Mouse (Mus musculus) hindbrain, embryonic 12.5 days (tissue): ENCODE results near the gene Cbx1. TPM values are rescaled to one million over a fixed set of nuclear protein-coding genes. Genes with fewer than 3 reads are reported as not detected.
A peak's percentile ranks its signal among the peaks of the same experiment; 100 is the strongest.

ENCODE experiments used
- ATAC-seq: fragments of 200-750 bp; cut with Nextera tagmentation; 2 replicates; pipeline ENCODE4 v1.8.0; 2017; ENCODE audit warnings: moderate TSS enrichment; ENCODE audit not compliant: low FRiP score
- H3K27ac ChIP-seq: fragments of 300-500 bp; sonication (generic); 2 replicates; pipeline ENCODE4 v1.5.1; 2016; ENCODE audit warnings: mild to moderate bottlenecking
- H3K27me3 ChIP-seq: fragments of 300-500 bp; sonication (generic); 2 replicates; pipeline ENCODE4 v1.6.1; 2016; ENCODE audit warnings: mild to moderate bottlenecking
- H3K36me3 ChIP-seq: fragments of 300-500 bp; sonication (generic); 2 replicates; pipeline ENCODE4 v1.6.1; 2016; ENCODE audit warnings: mild to moderate bottlenecking
- H3K4me1 ChIP-seq: fragments of 300-500 bp; sonication (generic); 2 replicates; pipeline ENCODE4 v1.6.1; 2016
- H3K4me2 ChIP-seq: fragments of 300-500 bp; sonication (generic); replicated peaks from 2 replicates; pipeline ENCODE4 v1.6.1; 2016; ENCODE audit warnings: mild to moderate bottlenecking
- H3K4me3 ChIP-seq: fragments of 300-500 bp; sonication (generic); 2 replicates; pipeline ENCODE4 v1.5.1; 2016; ENCODE audit warnings: mild to moderate bottlenecking
- H3K9ac ChIP-seq: fragments of 300-500 bp; sonication (generic); 2 replicates; pipeline ENCODE4 v1.6.1; 2016; ENCODE audit warnings: mild to moderate bottlenecking, moderate library complexity
- H3K9me3 ChIP-seq: fragments of 300-500 bp; sonication (generic); replicated peaks from 2 replicates; pipeline ENCODE4 v1.6.1; 2016; ENCODE audit warnings: mild to moderate bottlenecking
- WGBS: fragments of 180-500 bp; shearing (Covaris S2); methylation state at CpG from one replicate; pipeline ENCODE4 v1.1.7; 2016; 5-methylcytosine and 5-hydroxymethylcytosine counted together
- polyA plus RNA-seq: library from polyadenylated mRNA; unstranded; fragments of >200 nt; fragmentation: Nextera tagmentation; extraction: Ambion mirVana; gene quantifications from 2 replicates; pipeline ENCODE4 v1.2.1, GENCODE M21; 2016

Cbx1 gene
- polyA plus RNA-seq, result 136 TPM in 2 replicates

DNA sequence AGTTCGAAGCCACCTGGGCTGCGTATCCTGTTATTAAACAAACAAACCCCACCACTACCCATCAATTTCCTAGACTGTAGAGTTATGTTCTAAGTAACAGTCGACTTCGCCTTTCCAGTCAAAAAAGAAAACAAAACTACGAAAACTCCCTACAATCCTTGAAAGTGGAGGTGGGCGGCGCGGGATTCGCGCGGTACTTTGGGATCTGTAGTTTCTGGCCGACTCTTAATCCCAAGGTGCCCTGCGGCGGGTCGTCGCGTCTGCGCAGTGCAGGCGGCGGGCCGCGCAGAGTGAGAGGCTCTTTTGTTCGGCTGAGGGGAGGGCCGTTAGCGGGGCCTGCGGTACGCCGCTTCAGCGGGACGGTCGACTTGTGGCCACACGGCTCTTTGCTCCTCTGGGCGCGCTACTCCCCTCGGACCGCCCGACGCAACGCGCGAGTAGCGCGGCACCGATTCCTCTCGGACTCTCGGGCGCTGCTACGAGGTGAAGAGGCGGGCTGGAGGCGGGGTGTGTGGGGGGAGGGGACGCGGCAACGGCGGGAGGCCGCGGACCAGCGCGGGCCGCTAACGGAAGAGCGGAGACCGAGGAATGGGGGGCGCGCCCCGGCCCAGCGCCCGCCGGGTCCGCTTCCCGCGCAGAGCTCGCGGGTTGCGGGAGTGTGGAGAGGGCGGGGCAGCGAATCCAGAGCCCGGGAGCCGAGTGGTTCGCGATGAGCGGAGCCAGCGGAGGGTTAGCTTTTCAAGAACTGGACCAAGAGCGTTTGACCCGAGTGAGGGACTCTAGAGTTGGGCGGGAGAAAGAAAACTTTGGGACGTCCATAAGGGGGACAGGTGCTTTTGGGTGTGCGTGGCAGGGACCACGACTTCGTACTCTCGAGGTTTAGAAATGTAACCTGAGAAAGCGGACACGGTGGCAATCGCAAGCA is at the start of gene Cbx1:
Gene Cbx1, plus strand, starts transcription at position 257 of the 925 bp plus-strand sequence.
- peak; percentile 97 for ATAC-seq
- Histone ChIP-seq H3K9ac (peak within 1 kb of the TSS; percentile 91), H3K4me1 (peaks cover 33% of the 10 kb centered on the region)

DNA sequence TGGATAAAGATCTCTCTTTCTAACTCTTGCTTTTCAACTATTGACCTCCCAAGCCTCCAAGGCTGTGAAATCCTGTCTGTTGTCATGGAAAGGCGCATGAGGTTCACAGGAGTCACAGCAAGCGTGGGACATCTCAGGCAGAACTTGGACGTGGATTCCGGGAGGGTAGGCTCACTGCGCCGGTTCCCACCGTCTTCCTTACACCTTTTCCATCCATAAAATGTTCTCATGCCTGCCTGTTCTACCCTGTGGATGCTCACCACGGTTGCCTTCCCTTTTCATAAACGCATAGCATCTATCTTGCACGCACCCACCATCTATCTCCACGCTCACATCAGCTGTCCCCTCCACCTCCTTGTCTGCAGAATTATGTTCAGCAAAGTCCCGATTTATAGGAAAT is 48.1 kb upstream of the Cbx1 start:
- Histone ChIP-seq H3K4me2 (peak overlapping the region; percentile 29), H3K4me3 (no peak overlapping the region), H3K27me3 (peaks cover 9% of the 10 kb centered on the region; the same call in 1 of the 2 replicates), H3K4me1 (peaks cover 50% of the 10 kb centered on the region), H3K9me3 (no peaks in the 10 kb centered on the region), H3K27ac (peak overlapping the region; percentile 87), H3K36me3 (no peaks in the 10 kb centered on the region), H3K9ac (no peak overlapping the region)
- no peak for ATAC-seq
- WGBS, result 53% methylated on average over 12 of the region's 12 CpGs

More for the DNA sequence above, at the start of gene Cbx1:
- Histone ChIP-seq H3K4me2 (peak within 1 kb of the TSS; percentile 79), H3K4me3 (peak within 1 kb of the TSS; percentile 95), H3K27ac (peak within 1 kb of the TSS; percentile 98), H3K27me3 (no peaks in the 10 kb centered on the region), H3K36me3 (no peaks in the 10 kb centered on the region), H3K9me3 (no peaks in the 10 kb centered on the region)
- 1% methylated on average over 89 of the region's 93 CpGs for WGBS

DNA sequence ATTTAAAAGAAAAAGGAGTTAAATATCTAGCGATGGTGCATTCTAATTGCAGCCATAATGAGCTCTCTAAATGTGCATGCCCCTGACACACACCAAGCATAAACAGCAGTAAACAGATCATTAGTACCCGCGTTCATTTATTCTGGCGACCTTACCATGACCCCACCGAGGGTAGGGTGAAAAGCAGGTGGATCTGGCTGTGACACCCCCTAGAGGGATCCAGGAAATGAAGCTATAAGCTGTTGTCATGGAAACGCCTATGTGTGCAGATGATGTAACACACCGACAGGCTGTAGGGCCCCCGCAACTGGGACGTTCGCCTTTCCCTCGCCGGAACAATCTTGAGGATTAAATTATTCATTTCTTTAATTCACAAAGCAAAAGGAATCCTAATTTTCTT is 46.9 kb upstream of the Cbx1 start:
- 15% methylated on average over 12 of the region's 12 CpGs for WGBS
- Histone ChIP-seq H3K27me3 (0 out of 2 replicates have a peak, but pooled peaks cover 3% of the 10 kb centered on the region), H3K9me3 (no peaks in the 10 kb centered on the region), H3K4me1 (peaks cover 44% of the 10 kb centered on the region), H3K9ac (no peak overlapping the region), H3K27ac (peak overlapping the region; percentile 87), H3K4me3 (no peak overlapping the region), H3K4me2 (peak overlapping the region; percentile 33), H3K36me3 (no peaks in the 10 kb centered on the region)
- peak; percentile 77 for ATAC-seq

DNA sequence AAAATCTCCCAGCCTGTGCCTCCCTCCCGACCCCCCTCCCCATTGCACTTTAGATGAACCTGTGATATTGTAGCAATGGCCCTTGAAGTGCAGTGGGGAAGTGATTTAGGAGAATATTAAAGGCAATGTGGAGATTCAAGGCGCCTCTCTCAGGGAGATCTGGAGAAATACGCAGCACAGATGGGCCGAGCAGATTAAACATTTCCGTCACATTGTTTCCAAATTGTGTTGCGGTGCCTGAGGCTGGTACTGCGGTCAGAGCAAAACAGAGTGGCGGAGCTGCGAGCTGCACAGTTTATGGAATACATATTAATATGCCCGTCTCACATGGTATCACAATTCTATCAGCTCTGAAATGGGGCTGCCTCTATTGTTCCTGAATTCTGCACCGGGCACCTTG is 45.9 kb upstream of the Cbx1 start:
- peak; percentile 42 for ATAC-seq
- H3K9ac ChIP-seq, result no peak overlapping the region

DNA sequence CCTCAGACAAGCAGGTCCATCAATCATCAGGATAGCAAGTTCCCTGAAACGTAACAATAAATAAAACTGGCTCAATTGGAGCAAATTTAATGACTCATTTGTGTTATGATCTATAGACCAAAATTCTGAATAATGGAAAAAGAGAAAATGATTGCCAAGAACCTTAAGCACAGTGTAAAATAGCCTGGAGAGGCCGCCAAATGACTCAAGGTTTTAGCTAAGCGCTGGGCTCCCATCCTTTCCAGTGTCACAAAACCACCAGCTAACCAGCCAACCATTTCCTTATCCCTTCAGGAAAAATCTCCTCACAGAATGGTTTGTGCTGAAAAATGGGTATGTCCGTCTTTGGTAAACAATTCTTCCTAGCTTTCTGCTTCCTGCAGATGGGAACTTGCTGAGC is 45.0 kb upstream of the Cbx1 start:
- Histone ChIP-seq H3K4me3 (no peak overlapping the region), H3K36me3 (no peaks in the 10 kb centered on the region), H3K9ac (no peak overlapping the region), H3K4me1 (peaks cover 37% of the 10 kb centered on the region), H3K27ac (peak overlapping the region; percentile 87; the same call in 1 of the 2 replicates), H3K4me2 (no peak overlapping the region), H3K9me3 (no peaks in the 10 kb centered on the region), H3K27me3 (no peaks in the 10 kb centered on the region)
- no peak for ATAC-seq
- WGBS, result 76% methylated on average over 4 of the region's 4 CpGs

More for the DNA sequence above, 45.9 kb upstream of the Cbx1 start:
- Histone ChIP-seq H3K36me3 (no peaks in the 10 kb centered on the region), H3K27ac (peak overlapping the region; percentile 87), H3K4me1 (peaks cover 42% of the 10 kb centered on the region), H3K4me3 (no peak overlapping the region), H3K9me3 (no peaks in the 10 kb centered on the region), H3K27me3 (no peaks in the 10 kb centered on the region), H3K4me2 (peak overlapping the region; percentile 17; the same call in 1 of the 2 replicates)
- 55% methylated on average over 11 of the region's 11 CpGs for WGBS

DNA sequence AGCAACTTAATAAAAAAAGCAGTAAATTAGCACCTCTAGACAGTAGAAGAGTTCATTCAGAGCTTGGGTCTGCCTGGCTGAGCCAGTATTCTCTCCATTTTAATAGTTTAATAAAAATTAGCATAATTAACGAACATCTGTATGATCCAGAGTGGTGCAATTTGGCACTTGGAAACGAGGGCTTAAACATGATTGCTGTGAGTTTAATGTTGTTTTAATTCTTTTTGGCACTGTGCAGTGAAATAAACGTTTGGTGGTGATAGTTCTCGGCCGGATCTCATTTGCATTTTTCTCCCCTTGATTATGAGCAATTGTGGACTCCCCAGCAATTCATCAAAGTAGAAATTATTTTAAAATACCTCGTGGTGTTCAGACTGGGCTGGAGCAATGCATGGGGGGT is 42.3 kb upstream of the Cbx1 start:
- Histone ChIP-seq H3K27ac (no peak overlapping the region), H3K27me3 (no peaks in the 10 kb centered on the region), H3K4me2 (no peak overlapping the region), H3K9ac (no peak overlapping the region), H3K4me3 (no peak overlapping the region), H3K9me3 (no peaks in the 10 kb centered on the region), H3K4me1 (peaks cover 20% of the 10 kb centered on the region), H3K36me3 (no peaks in the 10 kb centered on the region)
- 67% methylated on average over 6 of the region's 6 CpGs for WGBS
- no peak for ATAC-seq

DNA sequence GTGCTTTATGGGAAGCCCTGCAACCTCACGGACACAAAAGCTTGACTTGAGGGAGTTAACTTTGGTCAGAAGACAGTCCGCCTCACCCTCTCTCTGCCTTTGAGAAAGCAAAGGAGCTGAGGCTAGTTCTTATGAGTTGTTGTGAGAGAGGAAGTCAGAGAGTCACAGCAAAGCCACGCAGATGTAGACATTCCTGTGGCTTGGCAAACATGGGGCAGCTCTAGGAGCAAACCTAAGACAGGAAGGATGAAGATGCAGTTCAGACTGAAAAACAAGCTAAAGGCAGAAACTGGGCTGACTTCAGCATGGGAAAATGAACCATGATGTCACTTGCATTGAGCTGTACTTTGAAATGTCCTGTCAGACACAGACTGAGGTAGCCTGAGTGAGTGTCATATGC is 41.4 kb upstream of the Cbx1 start:
- H3K4me3 ChIP-seq, result no peak overlapping the region
- H3K9me3 ChIP-seq, result no peaks in the 10 kb centered on the region
- no peaks in the 10 kb centered on the region for H3K36me3 ChIP-seq
- H3K9ac ChIP-seq, result no peak overlapping the region
- no peaks in the 10 kb centered on the region for H3K27me3 ChIP-seq
- H3K27ac ChIP-seq, result no peak overlapping the region
- 51% methylated on average over 3 of the region's 3 CpGs for WGBS
- no peak for ATAC-seq
- no peak overlapping the region for H3K4me2 ChIP-seq
- peaks cover 10% of the 10 kb centered on the region for H3K4me1 ChIP-seq

DNA sequence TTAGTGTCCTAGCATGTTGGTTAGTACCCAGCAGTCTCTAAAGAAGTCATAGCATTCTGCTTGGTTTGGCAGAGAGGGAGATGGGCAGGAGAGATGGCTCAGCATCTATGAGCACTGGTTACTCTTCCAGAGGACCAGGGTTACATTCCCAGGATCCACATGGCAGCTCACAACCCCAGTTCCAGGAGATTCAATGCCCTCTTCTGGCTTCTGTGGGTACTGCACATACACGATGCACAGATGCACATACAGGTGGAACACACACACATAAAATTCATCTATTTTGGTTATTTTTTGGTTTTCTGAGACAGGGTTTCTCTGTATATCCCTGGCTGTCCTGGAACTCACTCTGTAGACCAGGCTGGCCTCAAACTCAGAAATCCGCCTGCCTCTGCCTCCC is 33.6 kb upstream of the Cbx1 start:
- H3K27me3 ChIP-seq, result no peaks in the 10 kb centered on the region
- H3K36me3 ChIP-seq, result no peaks in the 10 kb centered on the region
- H3K27ac ChIP-seq, result no peak overlapping the region
- 0 out of 2 replicates have a peak, but pooled peaks cover 4% of the 10 kb centered on the region for H3K9me3 ChIP-seq
- WGBS, result 95% methylated on average over 2 of the region's 2 CpGs
- no peak overlapping the region for H3K9ac ChIP-seq
- H3K4me3 ChIP-seq, result no peak overlapping the region
- H3K4me1 ChIP-seq, result no peaks in the 10 kb centered on the region
- no peak overlapping the region for H3K4me2 ChIP-seq
- ATAC-seq, result no peak

DNA sequence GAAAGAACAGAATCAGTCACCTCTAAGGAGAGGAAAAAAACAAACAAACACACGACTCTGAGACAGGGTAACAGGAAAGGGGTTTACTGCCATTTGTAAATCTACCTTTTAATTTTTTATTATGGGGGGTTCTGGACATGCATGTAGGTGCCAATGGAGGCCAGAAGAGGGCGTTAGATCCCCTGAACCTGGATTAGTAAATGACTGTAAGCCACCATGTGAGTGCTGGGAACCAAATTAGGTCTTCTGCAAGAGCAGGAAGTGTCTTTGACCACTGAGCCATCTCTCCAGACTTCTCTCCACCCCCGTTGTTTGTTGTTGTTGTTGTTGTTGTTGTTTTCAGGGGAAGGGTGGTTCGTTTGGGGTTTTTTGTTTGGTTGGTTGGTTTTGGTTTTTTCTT is 31.5 kb upstream of the Cbx1 start:
- WGBS, result 54% methylated on average over 4 of the region's 4 CpGs
- 0 out of 2 replicates have a peak, but pooled peaks cover 4% of the 10 kb centered on the region for H3K9me3 ChIP-seq
- no peak overlapping the region for H3K4me3 ChIP-seq
- no peaks in the 10 kb centered on the region for H3K36me3 ChIP-seq
- no peak overlapping the region for H3K9ac ChIP-seq
- no peak for ATAC-seq
- no peak overlapping the region for H3K27ac ChIP-seq
- H3K4me1 ChIP-seq, result no peaks in the 10 kb centered on the region
- no peak overlapping the region for H3K4me2 ChIP-seq
- H3K27me3 ChIP-seq, result no peaks in the 10 kb centered on the region

DNA sequence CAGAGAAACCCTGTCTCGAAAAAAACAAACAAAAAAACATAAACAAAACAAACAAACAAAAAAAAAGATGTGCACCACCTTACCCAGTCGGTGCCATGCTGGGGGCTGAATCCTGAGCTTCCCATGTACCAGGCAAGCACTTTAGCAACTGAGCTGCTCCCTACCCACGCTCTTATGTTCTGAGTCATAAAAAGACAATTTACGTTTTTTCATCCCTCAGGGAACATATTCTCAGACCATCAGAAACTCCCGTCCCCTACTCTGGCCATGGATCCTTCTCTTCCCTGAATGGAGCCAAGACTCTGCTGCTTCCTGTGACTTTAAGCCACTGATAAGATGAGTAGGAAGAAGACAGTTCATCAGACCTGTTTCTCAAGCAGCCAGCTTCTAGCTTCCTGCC is 30.5 kb upstream of the Cbx1 start:
- 76% methylated on average over 5 of the region's 5 CpGs for WGBS
- H3K4me3 ChIP-seq, result no peak overlapping the region
- peaks cover 5% of the 10 kb centered on the region; the same call in 1 of the 2 replicates for H3K4me1 ChIP-seq
- 0 out of 2 replicates have a peak, but pooled peaks cover 4% of the 10 kb centered on the region for H3K9me3 ChIP-seq
- H3K9ac ChIP-seq, result no peak overlapping the region
- no peak overlapping the region for H3K27ac ChIP-seq
- no peak for ATAC-seq
- H3K27me3 ChIP-seq, result no peaks in the 10 kb centered on the region
- no peaks in the 10 kb centered on the region for H3K36me3 ChIP-seq
- H3K4me2 ChIP-seq, result no peak overlapping the region

DNA sequence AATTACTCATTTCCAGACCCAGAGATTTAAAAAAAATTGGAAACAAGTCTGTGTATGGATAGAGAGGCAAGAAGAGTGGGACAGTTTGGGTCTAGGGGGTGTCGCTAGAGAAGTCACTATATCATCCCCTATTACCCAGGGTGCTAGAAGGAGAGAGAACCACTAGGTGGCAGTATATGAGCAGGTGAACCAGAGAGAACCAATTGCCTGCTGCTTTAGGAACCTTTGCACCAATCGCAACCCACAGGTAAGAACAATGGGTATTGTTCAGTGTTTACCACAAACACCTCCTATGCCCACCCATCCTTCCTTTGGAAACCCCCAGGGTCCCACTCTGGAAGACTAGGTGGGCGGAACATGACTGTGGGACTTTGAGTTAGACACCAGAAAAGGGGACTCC is 28.9 kb upstream of the Cbx1 start:
- no peak for ATAC-seq
- WGBS, result 41% methylated on average over 3 of the region's 3 CpGs
- H3K9me3 ChIP-seq, result 0 out of 2 replicates have a peak, but pooled peaks cover 1% of the 10 kb centered on the region
- H3K9ac ChIP-seq, result no peak overlapping the region
- H3K27ac ChIP-seq, result no peak overlapping the region
- no peaks in the 10 kb centered on the region for H3K27me3 ChIP-seq
- H3K4me2 ChIP-seq, result no peak overlapping the region
- no peak overlapping the region for H3K4me3 ChIP-seq
- H3K36me3 ChIP-seq, result no peaks in the 10 kb centered on the region
- peaks cover 15% of the 10 kb centered on the region for H3K4me1 ChIP-seq

DNA sequence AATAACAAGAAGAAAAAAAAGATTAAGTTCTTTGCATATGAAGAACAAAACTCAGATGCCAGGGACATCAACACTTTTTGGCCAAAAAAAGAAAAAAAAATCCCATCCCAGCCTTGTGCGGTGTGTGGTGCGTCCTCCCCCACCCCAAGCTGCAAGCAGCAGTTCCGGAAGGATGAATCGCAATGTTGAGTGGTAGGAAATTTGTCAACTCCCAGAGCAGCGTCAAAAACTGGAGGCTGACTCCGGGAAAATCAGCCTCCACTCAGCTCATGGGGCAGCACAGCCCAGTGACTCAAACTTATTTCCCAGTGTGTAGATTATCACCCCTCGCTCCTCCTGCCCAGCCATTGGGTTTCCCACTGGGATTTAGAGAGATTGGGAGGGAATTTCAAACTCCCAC is 26.9 kb upstream of the Cbx1 start:
- H3K27ac ChIP-seq, result no peak overlapping the region
- no peak for ATAC-seq

More for the DNA sequence above, 26.9 kb upstream of the Cbx1 start:
- Histone ChIP-seq H3K27me3 (no peaks in the 10 kb centered on the region), H3K4me1 (peaks cover 27% of the 10 kb centered on the region), H3K36me3 (no peaks in the 10 kb centered on the region), H3K9me3 (no peaks in the 10 kb centered on the region), H3K9ac (no peak overlapping the region), H3K4me2 (no peak overlapping the region), H3K4me3 (no peak overlapping the region)
- 68% methylated on average over 7 of the region's 7 CpGs for WGBS
